Mouse (Mus musculus): ENCODE measurements around the gene Scn1b.

Gene Scn1b

GRCm38 (mm10) chr7:31116721-31117145 lies 10.1 kb downstream of the Scn1b start:
- peak; percentile 85 for DNase-seq (ENCODE audit: low read depth, low spot score)

GRCm38 (mm10) chr7:31115587-31116043 lies 11.2 kb downstream of the Scn1b start:
- DNase-seq (ENCODE audit: low read depth, low spot score): no peak

- no peak for DNase-seq (ENCODE audit: low read depth, low spot score)
Measured at GRCm38 (mm10) chr7:31115182-31115581, 11.6 kb downstream of the Scn1b start, which contains the start of gene Hpn. Gene Hpn, minus strand, starts transcription at chr7:31115290.

GRCm38 (mm10) chr7:31114646-31115045 lies 12.2 kb downstream of the Scn1b start:
- DNase-seq (ENCODE audit: low read depth, low spot score): no peak

GRCm38 (mm10) chr7:31113800-31114199 lies 13.0 kb downstream of the Scn1b start:
- DNase-seq (ENCODE audit: low read depth, low spot score): no peak

- no peak for DNase-seq (ENCODE audit: low read depth, low spot score)
Measured at GRCm38 (mm10) chr7:31112036-31112435, 14.8 kb downstream of the Scn1b start.

GRCm38 (mm10) chr7:31110861-31111385 lies 15.9 kb downstream of the Scn1b start:
- no peak for DNase-seq (ENCODE audit: low read depth, low spot score)

GRCm38 (mm10) chr7:31109796-31110195 lies 17.0 kb downstream of the Scn1b start:
- DNase-seq (ENCODE audit: low read depth, low spot score): no peak

- DNase-seq (ENCODE audit: low read depth, low spot score): no peak
Measured at GRCm38 (mm10) chr7:31109091-31109490, 17.7 kb downstream of the Scn1b start.

GRCm38 (mm10) chr7:31107781-31108180 lies 19.0 kb downstream of the Scn1b start:
- no peak for DNase-seq (ENCODE audit: low read depth, low spot score)

- DNase-seq (ENCODE audit: low read depth, low spot score): no peak
Measured at GRCm38 (mm10) chr7:31106166-31106565, 20.6 kb downstream of the Scn1b start.

GRCm38 (mm10) chr7:31105061-31105768 lies 21.6 kb downstream of the Scn1b start:
- peak; percentile 53 for DNase-seq (ENCODE audit: low read depth, low spot score)

GRCm38 (mm10) chr7:31100786-31101185 lies 26.0 kb downstream of the Scn1b start:
- DNase-seq (ENCODE audit: low read depth, low spot score): no peak

GRCm38 (mm10) chr7:31099612-31099982 lies 27.2 kb downstream of the Scn1b start:
- DNase-seq (ENCODE audit: low read depth, low spot score): peak; percentile 40

GRCm38 (mm10) chr7:31098697-31099611 lies 27.8 kb downstream of the Scn1b start:
- peak; percentile 74 for DNase-seq (ENCODE audit: low read depth, low spot score)

- peak; percentile 94 for DNase-seq (ENCODE audit: low read depth, low spot score)
Measured at GRCm38 (mm10) chr7:31097583-31098248, 29.1 kb downstream of the Scn1b start.

- DNase-seq (ENCODE audit: low read depth, low spot score): no peak
Measured at GRCm38 (mm10) chr7:31096892-31097564, 29.8 kb downstream of the Scn1b start.

- DNase-seq (ENCODE audit: low read depth, low spot score): peak; percentile 16
Measured at GRCm38 (mm10) chr7:31094774-31095501, 31.9 kb downstream of the Scn1b start.

GRCm38 (mm10) chr7:31089721-31090120 lies 37.1 kb downstream of the Scn1b start:
- DNase-seq (ENCODE audit: low read depth, low spot score): no peak

- DNase-seq (ENCODE audit: low read depth, low spot score): no peak
Measured at GRCm38 (mm10) chr7:31088206-31088605, 38.6 kb downstream of the Scn1b start.
